Mouse (Mus musculus): Measurements from ENCODE around the gene Tmtc1. TPM values are rescaled to one million over a fixed set of nuclear protein-coding genes. Genes with fewer than 3 reads are reported as not detected.

Gene Tmtc1
- total RNA-seq, 2 experiments from 2014 or later, result 55.4 to 64.8 TPM

GRCm38 (mm10) chr6:148358580-148359246, 85.5 kb downstream of the Tmtc1 start:
- no peak for DNase-seq

GRCm38 (mm10) chr6:148356141-148356540, 88.0 kb downstream of the Tmtc1 start:
- Histone ChIP-seq H3K4me3 (no peak overlapping the region), H3K27ac (no peak overlapping the region)
- TF ChIP-seq CTCF (IDR thresholded peaks at IDR 0.05), result no peak
- intact Hi-C loops (cut with DNase I), result no loop called here
- no peak for DNase-seq

More at GRCm38 (mm10) chr6:148358580-148359246, 85.5 kb downstream of the Tmtc1 start:
- Histone ChIP-seq H3K27ac (no peak overlapping the region), H3K4me3 (no peak overlapping the region)
- intact Hi-C loops (cut with DNase I), result no loop called here
- no peak for TF ChIP-seq CTCF (IDR thresholded peaks at IDR 0.05)

- peak; percentile 55 for DNase-seq
- intact Hi-C loops (cut with DNase I), result no loop called here
- Histone ChIP-seq H3K27ac (0 out of 2 replicates have a peak overlapping the region, but pooled peaks have one; percentile 24), H3K4me3 (peak overlapping the region; percentile 63)
- peak; percentile 36 for TF ChIP-seq CTCF (IDR thresholded peaks at IDR 0.05)
These were observed 89.4 kb downstream of the Tmtc1 start for GRCm38 (mm10) chr6:148354509-148355474.

- no peak for DNase-seq
- Histone ChIP-seq H3K4me3 (peak overlapping the region; percentile 63; the same call in 1 of the 2 replicates), H3K27ac (no peak overlapping the region)
- intact Hi-C loops (cut with DNase I), result no loop called here
- no peak for TF ChIP-seq CTCF (IDR thresholded peaks at IDR 0.05)
These were observed 90.1 kb downstream of the Tmtc1 start for GRCm38 (mm10) chr6:148354151-148354508.

- no peak for DNase-seq
- no peak for TF ChIP-seq CTCF (IDR thresholded peaks at IDR 0.05)
- H3K27ac ChIP-seq, result no peak overlapping the region
- intact Hi-C loops (cut with DNase I), result no loop called here
- H3K4me3 ChIP-seq, result no peak overlapping the region
These were observed 99.2 kb downstream of the Tmtc1 start for GRCm38 (mm10) chr6:148345001-148345400.

- no peak for DNase-seq
- H3K4me3 ChIP-seq, result no peak overlapping the region
- intact Hi-C loops (cut with DNase I), result no loop called here
- TF ChIP-seq CTCF (IDR thresholded peaks at IDR 0.05), result no peak
- H3K27ac ChIP-seq, result no peak overlapping the region
These were observed 102.0 kb downstream of the Tmtc1 start for GRCm38 (mm10) chr6:148342191-148342590.

GRCm38 (mm10) chr6:148341765-148342164, 102.4 kb downstream of the Tmtc1 start:
- intact Hi-C loops (cut with DNase I), result no loop called here
- no peak for TF ChIP-seq CTCF (IDR thresholded peaks at IDR 0.05)
- Histone ChIP-seq H3K27ac (no peak overlapping the region), H3K4me3 (no peak overlapping the region)
- DNase-seq, result no peak

GRCm38 (mm10) chr6:148338326-148338957, 105.7 kb downstream of the Tmtc1 start:
- DNase-seq, result no peak
- H3K27ac ChIP-seq, result no peak overlapping the region
- TF ChIP-seq CTCF (IDR thresholded peaks at IDR 0.05), result no peak
- no peak overlapping the region for H3K4me3 ChIP-seq
- intact Hi-C loops (cut with DNase I), result loop anchor here (5.0 kb wide), 1 partner anchor 44 kb away; no protein-coding TSS in a partner anchor

GRCm38 (mm10) chr6:148336290-148336955, 107.8 kb downstream of the Tmtc1 start:
- DNase-seq, result no peak
- Histone ChIP-seq H3K4me3 (no peak overlapping the region), H3K27ac (no peak overlapping the region)
- intact Hi-C loops (cut with DNase I), result loop anchor here (5.0 kb wide), 1 partner anchor 46 kb away; no protein-coding TSS in a partner anchor
- TF ChIP-seq CTCF (IDR thresholded peaks at IDR 0.05), result no peak

- intact Hi-C loops (cut with DNase I), result no loop called here
- no peak for TF ChIP-seq CTCF (IDR thresholded peaks at IDR 0.05)
- Histone ChIP-seq H3K4me3 (no peak overlapping the region), H3K27ac (no peak overlapping the region)
- no peak for DNase-seq
These were observed 112.3 kb downstream of the Tmtc1 start for GRCm38 (mm10) chr6:148331916-148332315.

- Histone ChIP-seq H3K4me3 (no peak overlapping the region), H3K27ac (no peak overlapping the region)
- intact Hi-C loops (cut with DNase I), result no loop called here
- no peak for DNase-seq
- TF ChIP-seq CTCF (IDR thresholded peaks at IDR 0.05), result no peak
These were observed 114.2 kb downstream of the Tmtc1 start for GRCm38 (mm10) chr6:148329976-148330375.

- DNase-seq, result no peak
- peak; percentile 20; the same call in 1 of the 2 replicates for TF ChIP-seq CTCF (IDR thresholded peaks at IDR 0.05)
- Histone ChIP-seq H3K27ac (peak overlapping the region; percentile 75), H3K4me3 (no peak overlapping the region)
- intact Hi-C loops (cut with DNase I), result no loop called here
These were observed 115.3 kb downstream of the Tmtc1 start for GRCm38 (mm10) chr6:148328928-148329327.

Measured in gastrocnemius, adult 2 months (tissue).